Mouse (Mus musculus) retina, postnatal 7 days (tissue): ENCODE results near the gene Ptprt.

ENCODE experiments used
- DNase-seq: peaks from one replicate; pipeline ENCODE4 v3.0.0-alpha.2; 2012; ENCODE audit warnings: low read depth, low spot score

Ptprt gene

GRCm38 (mm10) chr2:161961179-161962163 is 699.5 kb downstream of the Ptprt start:
- no peak for DNase-seq

GRCm38 (mm10) chr2:161945424-161945823 is 715.5 kb downstream of the Ptprt start:
- no peak for DNase-seq

GRCm38 (mm10) chr2:161944689-161945088 is 716.3 kb downstream of the Ptprt start:
- DNase-seq = no peak

GRCm38 (mm10) chr2:161941991-161942390 is 719.0 kb downstream of the Ptprt start:
- no peak for DNase-seq

GRCm38 (mm10) chr2:161907214-161907613 is 753.7 kb downstream of the Ptprt start:
- no peak for DNase-seq

- DNase-seq = no peak
Observed at GRCm38 (mm10) chr2:161902196-161902595, 758.8 kb downstream of the Ptprt start.

- DNase-seq = no peak
Observed at GRCm38 (mm10) chr2:161884446-161884845, 776.5 kb downstream of the Ptprt start.

- DNase-seq = no peak
Observed at GRCm38 (mm10) chr2:161882580-161882979, 778.4 kb downstream of the Ptprt start.

- no peak for DNase-seq
Observed at GRCm38 (mm10) chr2:161880941-161881340, 780.0 kb downstream of the Ptprt start.

GRCm38 (mm10) chr2:161865231-161865630 is 795.7 kb downstream of the Ptprt start:
- DNase-seq = no peak

GRCm38 (mm10) chr2:161858813-161859212 is 802.1 kb downstream of the Ptprt start:
- DNase-seq = no peak

- no peak for DNase-seq
Observed at GRCm38 (mm10) chr2:161858361-161858760, 802.6 kb downstream of the Ptprt start.

- no peak for DNase-seq
Observed at GRCm38 (mm10) chr2:161835001-161835400, 825.9 kb downstream of the Ptprt start.

GRCm38 (mm10) chr2:161833846-161834245 is 827.1 kb downstream of the Ptprt start:
- DNase-seq = no peak

- DNase-seq = no peak
Observed at GRCm38 (mm10) chr2:161813326-161813725, 847.6 kb downstream of the Ptprt start.

- no peak for DNase-seq
Observed at GRCm38 (mm10) chr2:161808086-161808801, 852.7 kb downstream of the Ptprt start.

GRCm38 (mm10) chr2:161806287-161807007 is 854.5 kb downstream of the Ptprt start:
- DNase-seq = no peak

- DNase-seq = no peak
Observed at GRCm38 (mm10) chr2:161799946-161800345, 861.0 kb downstream of the Ptprt start.

GRCm38 (mm10) chr2:161767528-161767927 is 893.4 kb downstream of the Ptprt start:
- DNase-seq = no peak

- DNase-seq = no peak
Observed at GRCm38 (mm10) chr2:161713024-161713423, 947.9 kb downstream of the Ptprt start.

GRCm38 (mm10) chr2:161709316-161709715 is 951.6 kb downstream of the Ptprt start:
- no peak for DNase-seq

- DNase-seq = no peak
Observed at GRCm38 (mm10) chr2:161706386-161706915, 954.5 kb downstream of the Ptprt start.
